Mouse (Mus musculus): ENCODE measurements around the gene Grm7. TPM values are rescaled to one million over a fixed set of nuclear protein-coding genes. Genes with fewer than 3 reads are reported as not detected.

Gene Grm7
- 0.11 and 0.30 TPM in 2 replicates for polyA plus RNA-seq (2015; fragmentation: Nextera tagmentation; extraction: Ambion mirVana)

DNA sequence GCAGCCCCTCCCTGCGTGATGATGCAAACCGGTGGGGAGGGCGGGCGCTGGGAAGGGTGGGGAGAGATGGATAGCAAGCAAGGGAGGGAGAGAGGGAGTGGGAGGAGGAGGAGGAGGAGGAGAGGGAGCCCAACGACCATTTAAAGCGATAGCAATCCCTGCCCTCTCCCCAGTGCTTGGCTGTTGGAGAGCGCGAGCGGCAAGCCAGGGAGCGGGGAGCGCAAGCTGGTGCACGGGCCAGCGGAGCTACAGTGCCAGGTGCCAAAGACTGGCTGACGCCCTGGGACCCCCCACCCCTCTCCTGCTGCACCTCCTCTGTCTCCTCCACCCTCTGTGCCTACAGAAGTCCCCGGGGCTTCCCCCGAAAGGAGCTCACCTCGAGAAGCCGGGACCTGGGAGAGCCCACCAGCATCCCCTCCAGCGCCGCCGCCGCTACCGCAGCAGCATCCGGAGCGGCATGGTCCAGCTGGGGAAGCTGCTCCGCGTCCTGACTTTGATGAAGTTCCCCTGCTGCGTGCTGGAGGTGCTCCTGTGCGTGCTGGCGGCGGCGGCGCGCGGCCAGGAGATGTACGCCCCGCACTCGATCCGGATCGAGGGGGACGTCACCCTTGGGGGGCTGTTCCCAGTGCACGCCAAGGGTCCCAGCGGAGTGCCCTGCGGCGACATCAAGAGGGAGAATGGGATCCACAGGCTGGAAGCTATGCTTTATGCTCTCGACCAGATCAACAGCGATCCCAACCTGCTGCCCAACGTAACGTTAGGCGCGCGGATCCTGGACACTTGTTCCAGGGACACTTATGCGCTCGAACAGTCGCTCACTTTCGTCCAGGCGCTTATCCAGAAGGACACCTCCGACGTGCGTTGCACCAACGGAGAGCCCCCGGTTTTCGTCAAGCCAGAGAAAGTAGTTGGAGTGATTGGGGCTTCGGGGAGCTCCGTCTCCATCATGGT, at the start of gene Grm7:
Gene Grm7 (plus strand): TSS at position 171 of the 951 bp plus-strand sequence.
- no peak within 1 kb of the TSS for H3K9ac ChIP-seq (ENCODE audit: low read length)
- under 1% methylated on average over 65 of the region's 65 CpGs for WGBS
- peak within 1 kb of the TSS; percentile 52 for H3K4me2 ChIP-seq (ENCODE audit: low read depth, low read length)
- no peak within 1 kb of the TSS for H3K27ac ChIP-seq (ENCODE audit: low read length)
- H3K4me1 ChIP-seq (replicated peaks; ENCODE audit: control insufficient read depth, insufficient read depth, low read length) = no peaks in the 10 kb centered on the region
- H3K4me3 ChIP-seq (ENCODE audit: low read length) = peak within 1 kb of the TSS; percentile 29
- ATAC-seq (ENCODE audit: low read depth) = peak; percentile 52; the same call in 1 of the 2 replicates
- H3K36me3 ChIP-seq (ENCODE audit: control insufficient read depth, insufficient read depth, low read length) = no peaks in the 10 kb centered on the region
- no peaks in the 10 kb centered on the region for H3K9me3 ChIP-seq (ENCODE audit: control insufficient read depth, low read length)
- H3K27me3 ChIP-seq (ENCODE audit: control insufficient read depth, insufficient read depth, low read depth, low read length) = peaks cover 32% of the 10 kb centered on the region

DNA sequence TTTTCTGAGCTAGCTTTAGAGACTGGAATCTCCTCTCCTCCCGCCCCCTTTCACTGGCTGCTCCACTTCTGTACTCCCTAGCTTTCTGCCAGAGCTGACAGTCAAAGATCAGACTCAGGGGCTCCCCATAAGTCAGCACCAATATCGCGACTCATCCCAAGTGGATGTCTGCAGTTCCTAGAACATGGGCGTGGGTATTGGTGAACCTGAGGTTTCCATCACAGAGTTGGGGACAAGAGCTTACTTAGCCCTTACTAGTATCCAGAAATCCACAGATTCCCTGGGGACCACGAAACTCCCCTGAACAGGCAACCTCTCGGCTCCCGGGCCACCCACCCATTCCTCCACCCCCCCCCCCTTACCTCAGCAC, 355 bp upstream of the Grm7 start:
- H3K36me3 ChIP-seq (ENCODE audit: control insufficient read depth, insufficient read depth, low read length) = no peaks in the 10 kb centered on the region
- ATAC-seq (ENCODE audit: low read depth) = no peak
- WGBS = 4% methylated on average over 7 of the region's 7 CpGs
- peak overlapping the region; percentile 29; the same call in 1 of the 2 replicates for H3K4me3 ChIP-seq (ENCODE audit: low read length)
- no peaks in the 10 kb centered on the region for H3K4me1 ChIP-seq (replicated peaks; ENCODE audit: control insufficient read depth, insufficient read depth, low read length)
- H3K27me3 ChIP-seq (ENCODE audit: control insufficient read depth, insufficient read depth, low read depth, low read length) = peaks cover 32% of the 10 kb centered on the region
- peak overlapping the region; percentile 52 for H3K4me2 ChIP-seq (ENCODE audit: low read depth, low read length)
- H3K9me3 ChIP-seq (ENCODE audit: control insufficient read depth, low read length) = no peaks in the 10 kb centered on the region
- H3K27ac ChIP-seq (ENCODE audit: low read length) = no peak overlapping the region
- H3K9ac ChIP-seq (ENCODE audit: low read length) = no peak overlapping the region

DNA sequence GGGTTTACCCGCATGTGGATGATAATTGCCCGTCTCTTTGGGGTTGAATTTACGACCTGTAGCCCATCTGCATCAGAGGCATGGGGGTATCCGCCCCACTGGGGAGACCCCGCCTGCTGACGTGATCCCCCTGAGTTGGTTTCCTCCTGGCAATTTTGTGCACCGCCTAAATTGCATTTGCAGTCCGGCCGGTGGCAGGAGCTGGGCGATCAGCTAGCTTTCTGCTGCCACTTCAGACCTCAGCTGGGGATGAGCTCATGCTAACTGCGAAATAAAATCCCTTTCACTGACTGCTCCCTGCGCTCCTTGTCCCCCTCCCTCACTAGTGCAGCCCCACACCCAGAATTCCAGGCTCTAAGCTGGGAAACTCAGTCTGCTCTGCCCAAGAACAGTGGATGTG, 1.5 kb downstream of the Grm7 start:
- Histone ChIP-seq H3K4me1 (replicated peaks; ENCODE audit: control insufficient read depth, insufficient read depth, low read length) (no peaks in the 10 kb centered on the region), H3K27ac (ENCODE audit: low read length) (no peak overlapping the region), H3K9ac (ENCODE audit: low read length) (no peak overlapping the region), H3K4me3 (ENCODE audit: low read length) (no peak overlapping the region), H3K36me3 (ENCODE audit: control insufficient read depth, insufficient read depth, low read length) (no peaks in the 10 kb centered on the region), H3K27me3 (ENCODE audit: control insufficient read depth, insufficient read depth, low read depth, low read length) (peaks cover 32% of the 10 kb centered on the region), H3K4me2 (ENCODE audit: low read depth, low read length) (no peak overlapping the region), H3K9me3 (ENCODE audit: control insufficient read depth, low read length) (no peaks in the 10 kb centered on the region)
- 3% methylated on average over 12 of the region's 12 CpGs for WGBS
- ATAC-seq (ENCODE audit: low read depth) = no peak

DNA sequence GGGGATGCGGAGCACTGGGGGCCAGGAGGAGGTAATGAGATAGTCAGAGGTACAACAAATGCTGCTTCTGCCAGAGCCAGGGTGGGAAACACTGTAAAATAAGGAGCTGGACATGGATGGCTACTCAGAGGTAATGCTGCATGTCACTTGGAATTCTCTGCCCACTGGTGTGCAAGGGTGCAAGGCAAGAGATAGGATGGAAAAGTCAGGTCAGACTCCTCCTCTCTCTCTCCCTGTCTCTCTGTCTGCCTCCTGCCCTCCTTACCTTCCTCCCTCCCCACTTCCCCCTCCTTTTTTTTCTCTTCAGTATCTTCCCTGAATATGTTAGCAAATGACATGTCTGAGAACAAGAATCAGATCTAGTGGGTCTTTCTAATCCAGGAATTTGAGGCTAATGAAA, 3.8 kb downstream of the Grm7 start:
- H3K4me1 ChIP-seq (replicated peaks; ENCODE audit: control insufficient read depth, insufficient read depth, low read length) = no peaks in the 10 kb centered on the region
- no peak overlapping the region for H3K9ac ChIP-seq (ENCODE audit: low read length)
- 85% methylated on average over 1 of the region's 1 CpGs for WGBS
- H3K27ac ChIP-seq (ENCODE audit: low read length) = no peak overlapping the region
- no peak for ATAC-seq (ENCODE audit: low read depth)
- no peaks in the 10 kb centered on the region for H3K36me3 ChIP-seq (ENCODE audit: control insufficient read depth, insufficient read depth, low read length)
- no peaks in the 10 kb centered on the region for H3K9me3 ChIP-seq (ENCODE audit: control insufficient read depth, low read length)
- peaks cover 32% of the 10 kb centered on the region for H3K27me3 ChIP-seq (ENCODE audit: control insufficient read depth, insufficient read depth, low read depth, low read length)
- H3K4me3 ChIP-seq (ENCODE audit: low read length) = no peak overlapping the region
- no peak overlapping the region for H3K4me2 ChIP-seq (ENCODE audit: low read depth, low read length)

DNA sequence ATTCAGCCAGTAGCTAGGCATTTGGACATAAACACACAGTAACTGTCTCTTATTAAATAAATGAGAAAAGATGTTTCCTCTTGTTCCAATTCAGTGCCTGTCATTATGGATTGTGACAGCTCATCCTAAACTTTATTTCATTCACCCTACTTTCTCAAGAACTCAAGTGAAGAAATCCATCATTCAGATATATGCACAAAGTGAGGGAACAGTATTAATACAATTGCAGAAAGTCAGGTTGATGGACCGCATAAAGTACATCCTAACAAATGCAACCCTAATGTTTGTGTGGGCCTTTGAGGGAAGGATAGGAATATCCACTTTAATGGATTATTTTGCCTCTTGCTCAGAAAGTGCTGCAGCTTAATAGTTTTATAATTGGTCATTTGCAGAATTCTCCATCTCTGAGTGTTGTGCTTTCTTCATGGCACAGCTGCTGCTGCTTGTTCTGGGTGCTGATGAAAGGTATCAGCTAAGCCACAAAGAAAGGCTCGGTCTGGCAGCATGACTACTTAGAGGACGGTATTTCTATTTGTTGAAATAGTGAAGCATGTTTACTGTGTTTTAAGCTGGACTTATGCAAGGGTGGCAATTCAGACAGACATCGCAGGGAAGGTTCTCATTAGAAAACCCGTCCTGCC, 8.1 kb downstream of the Grm7 start:
- Histone ChIP-seq H3K27me3 (ENCODE audit: control insufficient read depth, insufficient read depth, low read depth, low read length) (no peaks in the 10 kb centered on the region), H3K4me3 (ENCODE audit: low read length) (no peak overlapping the region), H3K4me2 (ENCODE audit: low read depth, low read length) (no peak overlapping the region), H3K9ac (ENCODE audit: low read length) (no peak overlapping the region), H3K4me1 (replicated peaks; ENCODE audit: control insufficient read depth, insufficient read depth, low read length) (no peaks in the 10 kb centered on the region), H3K36me3 (ENCODE audit: control insufficient read depth, insufficient read depth, low read length) (no peaks in the 10 kb centered on the region), H3K9me3 (ENCODE audit: control insufficient read depth, low read length) (no peaks in the 10 kb centered on the region), H3K27ac (ENCODE audit: low read length) (no peak overlapping the region)
- no peak for ATAC-seq (ENCODE audit: low read depth)
- 65% methylated on average over 5 of the region's 5 CpGs for WGBS

DNA sequence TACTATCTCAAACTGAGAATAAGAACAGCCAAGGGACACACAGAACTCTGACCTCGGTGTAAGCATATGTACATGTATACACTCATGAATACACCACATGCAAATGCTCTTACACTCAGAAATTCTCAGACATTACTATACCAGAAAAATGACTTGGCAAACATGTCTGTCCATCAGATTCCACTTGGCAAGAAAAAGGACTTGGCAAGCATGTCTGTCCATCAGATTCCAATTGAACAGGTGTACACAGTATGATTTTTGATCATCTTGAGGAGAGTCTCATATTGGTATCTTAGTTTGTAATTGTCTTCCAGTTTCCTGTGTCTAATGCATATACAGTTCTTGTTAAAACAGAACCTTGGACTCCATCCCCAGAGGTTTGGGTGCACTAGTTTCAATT, 19.1 kb downstream of the Grm7 start:
- no peak for ATAC-seq (ENCODE audit: low read depth)
- no peak overlapping the region for H3K4me3 ChIP-seq (ENCODE audit: low read length)
- no peaks in the 10 kb centered on the region for H3K4me1 ChIP-seq (replicated peaks; ENCODE audit: control insufficient read depth, insufficient read depth, low read length)
- H3K9ac ChIP-seq (ENCODE audit: low read length) = no peak overlapping the region
- no peaks in the 10 kb centered on the region for H3K27me3 ChIP-seq (ENCODE audit: control insufficient read depth, insufficient read depth, low read depth, low read length)
- no peaks in the 10 kb centered on the region for H3K9me3 ChIP-seq (ENCODE audit: control insufficient read depth, low read length)
- no peak overlapping the region for H3K27ac ChIP-seq (ENCODE audit: low read length)
- H3K36me3 ChIP-seq (ENCODE audit: control insufficient read depth, insufficient read depth, low read length) = no peaks in the 10 kb centered on the region
- H3K4me2 ChIP-seq (ENCODE audit: low read depth, low read length) = no peak overlapping the region
- 79% methylated on average over 1 of the region's 1 CpGs for WGBS

DNA sequence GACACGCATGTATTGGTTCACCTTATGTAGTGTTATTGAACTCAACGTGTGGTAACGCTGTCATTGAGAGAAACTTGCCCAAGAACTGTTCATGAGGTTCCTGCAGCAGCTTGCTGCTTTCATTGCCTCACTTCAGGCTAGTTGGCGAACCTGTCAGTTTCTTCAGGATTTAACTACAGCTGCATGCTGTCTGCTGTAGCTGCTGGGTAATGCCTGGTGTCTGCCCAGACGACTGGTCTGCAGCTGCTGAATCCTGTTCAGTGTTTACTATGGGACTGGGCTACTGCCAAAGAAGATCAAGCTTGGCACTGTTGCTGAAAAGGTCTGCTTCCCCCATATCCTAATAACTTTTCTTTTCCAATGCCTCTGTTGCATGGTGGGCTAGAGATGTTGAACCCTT, 23.1 kb downstream of the Grm7 start:
- 47% methylated on average over 5 of the region's 5 CpGs for WGBS

DNA sequence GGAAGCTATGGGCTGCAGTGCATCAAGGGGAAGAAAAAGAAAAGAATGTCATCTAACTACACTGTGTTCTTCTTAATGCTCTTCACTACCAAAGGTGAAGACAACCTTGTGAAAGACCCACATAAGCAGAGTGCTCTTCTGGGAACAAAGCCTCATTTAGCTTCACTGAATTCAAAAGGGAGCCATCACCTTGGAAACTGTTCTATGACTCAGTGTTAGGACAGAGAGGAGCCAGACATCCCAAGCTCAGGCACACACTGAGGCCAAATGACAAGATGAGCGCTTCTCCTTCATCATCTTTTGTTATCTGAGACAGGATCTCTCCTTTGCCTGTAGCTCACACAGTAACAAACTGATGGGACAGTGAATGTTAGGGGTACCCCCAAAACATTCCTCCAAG, 45.6 kb downstream of the Grm7 start:
- no peaks in the 10 kb centered on the region for H3K9me3 ChIP-seq (ENCODE audit: control insufficient read depth, low read length)
- no peak overlapping the region for H3K4me3 ChIP-seq (ENCODE audit: low read length)
- no peak for ATAC-seq (ENCODE audit: low read depth)
- no peaks in the 10 kb centered on the region for H3K36me3 ChIP-seq (ENCODE audit: control insufficient read depth, insufficient read depth, low read length)
- H3K4me1 ChIP-seq (replicated peaks; ENCODE audit: control insufficient read depth, insufficient read depth, low read length) = no peaks in the 10 kb centered on the region
- H3K27ac ChIP-seq (ENCODE audit: low read length) = no peak overlapping the region
- H3K4me2 ChIP-seq (ENCODE audit: low read depth, low read length) = no peak overlapping the region
- no peak overlapping the region for H3K9ac ChIP-seq (ENCODE audit: low read length)
- H3K27me3 ChIP-seq (ENCODE audit: control insufficient read depth, insufficient read depth, low read depth, low read length) = no peaks in the 10 kb centered on the region
- 69% methylated on average over 1 of the region's 1 CpGs for WGBS

More for the DNA sequence above, 23.1 kb downstream of the Grm7 start:
- ATAC-seq (ENCODE audit: low read depth) = peak; percentile 36; the same call in 1 of the 2 replicates
- H3K27ac ChIP-seq (ENCODE audit: low read length) = no peak overlapping the region
- no peak overlapping the region for H3K4me2 ChIP-seq (ENCODE audit: low read depth, low read length)
- no peaks in the 10 kb centered on the region for H3K27me3 ChIP-seq (ENCODE audit: control insufficient read depth, insufficient read depth, low read depth, low read length)
- H3K36me3 ChIP-seq (ENCODE audit: control insufficient read depth, insufficient read depth, low read length) = no peaks in the 10 kb centered on the region
- H3K9me3 ChIP-seq (ENCODE audit: control insufficient read depth, low read length) = no peaks in the 10 kb centered on the region
- H3K9ac ChIP-seq (ENCODE audit: low read length) = no peak overlapping the region
- no peak overlapping the region for H3K4me3 ChIP-seq (ENCODE audit: low read length)
- no peaks in the 10 kb centered on the region for H3K4me1 ChIP-seq (replicated peaks; ENCODE audit: control insufficient read depth, insufficient read depth, low read length)

DNA sequence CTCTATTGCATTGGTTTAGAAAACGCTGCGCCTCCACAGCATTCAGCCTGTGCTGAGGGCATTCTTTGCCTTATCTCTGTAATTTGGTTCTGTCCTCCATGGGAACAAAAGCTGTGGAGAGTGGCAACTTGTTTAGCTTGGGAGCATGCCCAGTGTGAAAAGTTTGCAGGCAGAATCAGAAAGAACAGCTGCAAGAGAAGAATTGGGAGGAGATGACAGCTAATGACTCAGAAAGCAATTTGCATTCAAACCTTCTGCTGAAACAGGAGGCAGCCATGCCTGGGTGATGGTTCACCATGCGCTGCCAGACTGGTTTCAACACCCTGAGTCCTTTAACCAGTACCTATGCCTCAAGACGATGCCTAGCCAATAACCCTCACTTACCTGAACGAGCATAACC, 64.4 kb downstream of the Grm7 start:
- no peaks in the 10 kb centered on the region for H3K27me3 ChIP-seq (ENCODE audit: control insufficient read depth, insufficient read depth, low read depth, low read length)
- no peak overlapping the region for H3K9ac ChIP-seq (ENCODE audit: low read length)
- no peaks in the 10 kb centered on the region for H3K4me1 ChIP-seq (replicated peaks; ENCODE audit: control insufficient read depth, insufficient read depth, low read length)
- no peak overlapping the region for H3K4me3 ChIP-seq (ENCODE audit: low read length)
- no peak for ATAC-seq (ENCODE audit: low read depth)
- H3K4me2 ChIP-seq (ENCODE audit: low read depth, low read length) = no peak overlapping the region
- no peak overlapping the region for H3K27ac ChIP-seq (ENCODE audit: low read length)
- no peaks in the 10 kb centered on the region for H3K36me3 ChIP-seq (ENCODE audit: control insufficient read depth, insufficient read depth, low read length)
- no peaks in the 10 kb centered on the region for H3K9me3 ChIP-seq (ENCODE audit: control insufficient read depth, low read length)
- WGBS = 65% methylated on average over 5 of the region's 5 CpGs
